Mouse (Mus musculus) liver, adult 2 months (tissue): Measurements from ENCODE around the gene Bcl10. TPM values are rescaled to one million over a fixed set of nuclear protein-coding genes. Genes with fewer than 3 reads are reported as not detected.
A peak's percentile ranks its signal among the peaks of the same experiment; 100 is the strongest.

Experiments
- DNase-seq: peaks from one replicate; pipeline ENCODE4 v3.0.0-alpha.2; 2011; ENCODE audit warnings: low read depth, low spot score; ENCODE audit errors: extremely low read depth
- H3K27ac ChIP-seq: fragments of 200-500 bp; replicated peaks from 2 replicates; pipeline ENCODE4 v1.5.1; 2012; ENCODE audit warnings: low read depth, mild to moderate bottlenecking, control low read depth, inconsistent platforms, low read length; ENCODE audit not compliant: insufficient read depth
- H3K27me3 ChIP-seq: fragments of 200-500 bp; 2 replicates; pipeline ENCODE4 v1.6.1; 2012; ENCODE audit warnings: mild to moderate bottlenecking, moderate library complexity, low read length, inconsistent platforms; ENCODE audit not compliant: control insufficient read depth, insufficient read depth
- H3K36me3 ChIP-seq: fragments of 200-500 bp; 2 replicates; pipeline ENCODE4 v1.6.1; 2012; ENCODE audit warnings: low read length, inconsistent platforms; ENCODE audit not compliant: control insufficient read depth, insufficient read depth
- H3K4me1 ChIP-seq: fragments of 200-500 bp; 2 replicates; pipeline ENCODE4 v1.6.1; 2011; ENCODE audit warnings: low read length; ENCODE audit not compliant: control insufficient read depth, insufficient read depth
- H3K4me3 ChIP-seq: fragments of 200-500 bp; 2 replicates; pipeline ENCODE4 v1.5.1; 2011; ENCODE audit warnings: low read depth, mild to moderate bottlenecking, control low read depth, low read length, moderate library complexity; ENCODE audit not compliant: insufficient read depth
- H3K79me2 ChIP-seq: fragments of 200-500 bp; 2 replicates; pipeline ENCODE4 v1.6.1; 2012; ENCODE audit warnings: inconsistent platforms, mild to moderate bottlenecking, low read length, moderate library complexity; ENCODE audit not compliant: control insufficient read depth, insufficient read depth
- H3K9ac ChIP-seq: fragments of 200-500 bp; 2 replicates; pipeline ENCODE4 v1.6.1; 2012; ENCODE audit warnings: low read depth, mild to moderate bottlenecking, control low read depth, inconsistent platforms, low read length
- CTCF ChIP-seq: fragments of 200-500 bp; IDR thresholded peaks from 2 replicates; pipeline ENCODE4 v1.5.1; 2011; ENCODE audit warnings: low read depth, low read length, control low read depth
- POLR2A ChIP-seq: fragments of 200-500 bp; IDR thresholded peaks from 2 replicates; pipeline ENCODE4 v1.6.1; 2011; ENCODE audit warnings: low read length, control low read depth; ENCODE audit not compliant: insufficient read depth; ENCODE audit errors: extremely low read depth
- WGBS: fragments of 180-500 bp; shearing (Covaris S2); methylation state at CpG from one replicate; pipeline ENCODE4 v1.1.7; 2018; 5-methylcytosine and 5-hydroxymethylcytosine counted together
- polyA plus RNA-seq: library from polyadenylated mRNA; depleted of rRNA; stranded (reverse); fragments of >200 nt; gene quantifications from 2 replicates; pipeline ENCODE4 v1.2.3, GENCODE M21; 2012
- total RNA-seq: library from RNA; depleted of rRNA; stranded (reverse); fragments of >200 nt; gene quantifications from 2 replicates; pipeline ENCODE4 v1.2.3, GENCODE M21; 2014

The Bcl10 gene
- total and polyA plus RNA-seq, 2 experiments = 4.7 to 12.0 TPM

DNA sequence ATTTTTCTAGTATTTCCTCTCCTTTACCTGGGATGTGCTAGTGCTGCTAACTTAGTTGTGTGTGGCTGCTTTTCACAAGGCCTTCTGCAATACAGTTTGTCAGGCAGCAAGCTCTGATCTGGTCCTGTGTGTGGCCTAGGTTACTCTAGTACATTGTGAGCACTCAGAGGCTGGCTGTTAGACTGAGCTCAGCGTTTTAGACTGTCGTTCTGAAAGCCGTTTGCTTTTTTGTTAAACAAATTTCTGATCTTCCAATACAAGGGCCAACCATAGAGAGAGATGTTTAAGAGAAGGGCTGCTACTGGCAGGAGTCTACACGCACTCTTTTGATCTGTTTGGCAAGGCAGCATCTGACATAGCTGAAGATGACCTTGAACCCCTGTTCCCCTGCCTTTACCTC is 17.4 kb downstream of the Bcl10 start:
- Histone ChIP-seq H3K4me1 (peaks cover 16% of the 10 kb centered on the region), H3K27me3 (no peaks in the 10 kb centered on the region), H3K36me3 (peaks cover 25% of the 10 kb centered on the region), H3K4me3 (no peak overlapping the region), H3K9ac (no peak overlapping the region), H3K27ac (no peak overlapping the region), H3K79me2 (peaks cover 16% of the 10 kb centered on the region; the same call in 1 of the 2 replicates)
- TF ChIP-seq POLR2A = no peak
- no peak for TF ChIP-seq CTCF
- DNase-seq = peak; percentile 18
- 13% methylated on average over 4 of the region's 4 CpGs for WGBS

DNA sequence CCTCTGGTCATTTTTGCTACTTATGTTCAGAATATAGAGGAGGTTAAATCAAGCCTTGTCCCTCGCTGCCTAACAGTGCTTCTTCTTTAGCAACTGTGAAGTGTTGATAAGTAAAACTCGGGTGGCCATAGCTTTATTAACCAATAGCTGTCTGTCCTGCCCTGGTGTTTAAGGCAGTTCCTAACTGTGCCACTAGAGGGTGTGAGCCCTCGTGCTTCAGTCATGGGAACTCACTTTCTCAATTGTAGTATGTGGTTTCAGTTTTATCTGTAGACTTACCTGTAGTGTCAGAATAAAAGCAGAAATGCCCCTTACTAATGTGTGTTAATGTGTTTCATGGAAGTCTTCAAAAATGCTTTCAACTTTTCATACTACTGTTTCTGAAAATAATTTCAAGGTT is 19.4 kb downstream of the Bcl10 start:
- Histone ChIP-seq H3K27me3 (no peaks in the 10 kb centered on the region), H3K79me2 (peaks cover 16% of the 10 kb centered on the region; the same call in 1 of the 2 replicates), H3K36me3 (peaks cover 28% of the 10 kb centered on the region), H3K27ac (no peak overlapping the region), H3K4me3 (no peak overlapping the region), H3K9ac (no peak overlapping the region), H3K4me1 (peaks cover 16% of the 10 kb centered on the region)
- WGBS = 2% methylated on average over 3 of the region's 3 CpGs
- peak; percentile 52 for DNase-seq
- TF ChIP-seq CTCF (peak; percentile 71; the same call in 1 of the 2 replicates), POLR2A (no peak)

DNA sequence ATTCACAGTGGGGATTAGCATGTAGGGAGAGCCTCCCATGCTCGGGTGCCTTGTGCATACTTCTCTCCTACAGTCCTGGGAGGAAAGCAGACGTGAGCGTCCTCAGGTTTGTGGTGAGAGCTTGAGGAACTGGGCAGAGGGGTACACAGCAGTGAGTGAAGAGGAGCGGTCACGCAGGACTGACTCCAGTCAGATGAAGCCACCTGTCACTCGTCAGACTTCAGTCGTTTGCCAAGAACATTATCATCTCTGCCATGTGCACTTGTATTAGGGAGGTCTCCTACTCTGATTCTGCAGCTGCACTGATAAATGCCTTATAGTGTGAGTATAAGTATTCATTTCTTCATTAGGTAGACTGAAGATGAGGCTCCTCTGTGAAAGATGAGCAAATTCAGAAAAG is 21.7 kb downstream of the Bcl10 start:
- H3K27ac ChIP-seq = no peak overlapping the region
- no peak for DNase-seq
- peaks cover 28% of the 10 kb centered on the region for H3K36me3 ChIP-seq
- peaks cover 2% of the 10 kb centered on the region; the same call in 1 of the 2 replicates for H3K79me2 ChIP-seq
- H3K9ac ChIP-seq = no peak overlapping the region
- TF ChIP-seq CTCF (no peak), POLR2A (no peak)
- peaks cover 9% of the 10 kb centered on the region for H3K4me1 ChIP-seq
- no peak overlapping the region for H3K4me3 ChIP-seq
- 87% methylated on average over 7 of the region's 7 CpGs for WGBS
- H3K27me3 ChIP-seq = no peaks in the 10 kb centered on the region

DNA sequence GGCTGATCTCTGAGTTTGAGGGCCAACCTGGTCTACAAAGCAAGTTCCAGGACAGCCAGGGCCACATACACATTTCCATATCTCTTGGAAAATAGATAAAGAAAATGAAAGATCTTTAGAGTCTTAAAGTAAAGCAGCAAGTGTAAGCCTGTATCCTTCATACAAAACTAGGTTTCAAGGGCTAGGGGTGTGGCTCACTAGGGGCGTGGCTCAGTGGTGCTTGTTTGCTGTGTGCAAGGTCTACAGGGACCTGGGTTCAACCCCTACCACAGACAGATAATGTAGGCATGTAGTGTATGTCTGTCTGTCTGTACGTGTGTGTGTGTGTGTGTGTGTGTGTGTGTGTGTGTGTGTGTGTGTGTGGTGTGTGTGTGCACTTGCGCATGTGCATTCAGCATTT is 23.3 kb downstream of the Bcl10 start:
- Histone ChIP-seq H3K36me3 (peaks cover 26% of the 10 kb centered on the region), H3K27ac (no peak overlapping the region), H3K4me3 (no peak overlapping the region), H3K79me2 (no peaks in the 10 kb centered on the region), H3K4me1 (peaks cover 6% of the 10 kb centered on the region), H3K27me3 (no peaks in the 10 kb centered on the region), H3K9ac (no peak overlapping the region)
- no peak for DNase-seq
- WGBS = 78% methylated on average over 3 of the region's 3 CpGs
- TF ChIP-seq POLR2A (no peak), CTCF (no peak)

DNA sequence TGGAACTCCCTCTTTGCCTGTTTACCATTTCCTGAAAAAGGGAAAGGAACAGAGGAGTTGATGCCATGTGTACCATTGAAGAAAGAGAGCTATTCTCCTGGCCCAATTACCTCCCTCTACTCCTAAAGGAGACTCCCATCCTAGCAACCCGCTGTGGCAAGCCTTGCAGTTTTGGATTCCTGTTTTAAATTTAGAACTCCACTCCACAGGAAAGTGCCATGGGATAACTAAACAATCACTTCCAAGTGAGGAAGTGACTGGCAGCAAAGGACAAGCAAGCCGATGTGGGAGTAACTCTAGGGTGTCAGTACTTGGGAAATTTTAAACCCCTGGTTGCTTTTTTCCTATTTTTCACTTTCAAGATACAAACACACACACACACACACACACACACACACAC is 24.1 kb downstream of the Bcl10 start:
- Histone ChIP-seq H3K79me2 (no peaks in the 10 kb centered on the region), H3K4me1 (peaks cover 2% of the 10 kb centered on the region), H3K9ac (no peak overlapping the region), H3K27ac (no peak overlapping the region), H3K27me3 (no peaks in the 10 kb centered on the region), H3K4me3 (no peak overlapping the region), H3K36me3 (peaks cover 25% of the 10 kb centered on the region)
- no peak for DNase-seq
- TF ChIP-seq POLR2A (no peak), CTCF (no peak)
- 73% methylated on average over 2 of the region's 2 CpGs for WGBS

DNA sequence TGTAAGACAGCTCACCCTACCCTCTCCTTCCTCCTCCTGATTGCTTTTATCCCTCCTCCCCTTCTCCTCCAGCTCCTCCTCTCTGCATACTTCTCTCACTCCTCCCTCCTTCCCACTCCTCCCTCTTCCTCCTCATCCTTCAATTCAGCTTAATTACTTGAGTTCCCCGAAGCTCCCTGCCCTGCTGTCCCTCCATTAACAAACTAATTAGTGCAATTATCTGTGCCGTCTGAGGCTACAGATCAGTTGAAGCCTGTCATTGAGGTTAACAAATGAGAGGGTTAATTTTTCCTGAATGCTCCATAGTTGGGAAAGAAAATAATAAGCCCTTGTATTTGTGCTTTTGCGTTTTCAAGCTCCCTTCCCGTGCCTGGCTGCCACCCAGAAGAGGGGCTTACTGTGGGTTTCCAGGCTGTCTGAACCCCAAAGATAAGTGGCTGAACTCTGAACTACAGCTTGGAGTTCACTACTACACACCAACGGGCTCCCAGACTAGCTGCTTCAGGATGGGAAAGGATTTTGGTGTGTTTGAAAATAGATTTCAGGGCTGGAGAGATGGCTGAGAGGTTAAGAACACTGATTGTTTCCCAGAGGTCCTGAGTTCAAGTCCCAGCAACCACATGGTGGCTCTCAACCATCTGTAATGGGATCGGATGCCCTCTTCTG is 25.1 kb downstream of the Bcl10 start:
- Histone ChIP-seq H3K79me2 (no peaks in the 10 kb centered on the region), H3K27ac (no peak overlapping the region), H3K27me3 (no peaks in the 10 kb centered on the region), H3K4me1 (no peaks in the 10 kb centered on the region), H3K4me3 (no peak overlapping the region), H3K9ac (no peak overlapping the region), H3K36me3 (peaks cover 20% of the 10 kb centered on the region)
- TF ChIP-seq CTCF (no peak), POLR2A (no peak)
- no peak for DNase-seq
- WGBS = 41% methylated on average over 6 of the region's 6 CpGs
